Mouse (Mus musculus): ENCODE data around the gene C1ra.
A peak's percentile ranks its signal among the peaks of the same experiment; 100 is the strongest.
"Not testable (repeated sequence)": the region's sequence is repeated elsewhere in the genome, so short reads cannot be mapped to it uniquely, and the experiment has no call there.

The C1ra gene

DNA sequence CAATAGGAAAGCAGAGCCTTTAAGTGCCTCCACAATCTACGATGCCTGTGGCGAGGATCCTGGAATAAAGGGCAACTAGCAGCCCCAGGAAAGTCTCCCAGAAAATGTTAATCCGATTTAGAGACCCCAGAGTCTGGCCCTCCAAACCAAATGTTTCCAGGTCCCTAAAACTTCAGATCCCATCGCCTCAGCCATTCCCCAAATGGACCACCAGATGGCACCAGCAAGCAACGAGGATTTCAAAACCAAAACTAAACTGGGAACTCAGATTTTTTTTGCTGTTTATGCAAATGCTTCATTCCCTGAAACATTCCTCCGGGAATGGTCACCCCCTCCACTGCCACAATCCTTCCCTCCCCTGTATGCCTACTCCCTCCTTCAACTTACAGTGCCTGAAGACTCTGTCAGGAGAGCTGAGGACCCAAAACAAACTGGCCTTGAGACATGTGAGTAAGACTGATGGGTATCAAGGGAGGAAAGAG, at the start of gene C1ra:
C1ra (plus strand) TSS at position 51 of the 482 bp plus-strand sequence.
- peak; percentile 74 for DNase-seq

DNA sequence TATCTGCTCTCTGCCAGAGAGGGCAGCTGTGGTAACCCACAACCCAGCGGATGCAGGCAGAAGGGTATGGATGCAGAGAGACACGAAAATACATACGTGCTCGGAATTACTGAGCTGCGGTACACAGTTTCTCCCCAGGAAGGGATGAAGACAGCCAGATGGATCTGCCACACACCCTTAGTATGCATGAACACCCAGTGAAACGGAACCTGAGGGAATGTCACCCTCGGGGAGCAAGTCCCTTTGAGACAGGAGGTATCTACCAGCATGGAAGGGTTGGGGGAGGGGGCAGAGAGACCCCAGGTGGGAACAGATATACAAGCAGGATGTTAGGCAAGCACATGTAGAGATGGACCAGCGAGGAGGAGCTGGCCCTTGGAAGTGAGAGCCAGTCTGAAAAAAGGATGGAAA, 48.3 kb upstream of the C1ra start:
- DNase-seq, result no peak

DNA sequence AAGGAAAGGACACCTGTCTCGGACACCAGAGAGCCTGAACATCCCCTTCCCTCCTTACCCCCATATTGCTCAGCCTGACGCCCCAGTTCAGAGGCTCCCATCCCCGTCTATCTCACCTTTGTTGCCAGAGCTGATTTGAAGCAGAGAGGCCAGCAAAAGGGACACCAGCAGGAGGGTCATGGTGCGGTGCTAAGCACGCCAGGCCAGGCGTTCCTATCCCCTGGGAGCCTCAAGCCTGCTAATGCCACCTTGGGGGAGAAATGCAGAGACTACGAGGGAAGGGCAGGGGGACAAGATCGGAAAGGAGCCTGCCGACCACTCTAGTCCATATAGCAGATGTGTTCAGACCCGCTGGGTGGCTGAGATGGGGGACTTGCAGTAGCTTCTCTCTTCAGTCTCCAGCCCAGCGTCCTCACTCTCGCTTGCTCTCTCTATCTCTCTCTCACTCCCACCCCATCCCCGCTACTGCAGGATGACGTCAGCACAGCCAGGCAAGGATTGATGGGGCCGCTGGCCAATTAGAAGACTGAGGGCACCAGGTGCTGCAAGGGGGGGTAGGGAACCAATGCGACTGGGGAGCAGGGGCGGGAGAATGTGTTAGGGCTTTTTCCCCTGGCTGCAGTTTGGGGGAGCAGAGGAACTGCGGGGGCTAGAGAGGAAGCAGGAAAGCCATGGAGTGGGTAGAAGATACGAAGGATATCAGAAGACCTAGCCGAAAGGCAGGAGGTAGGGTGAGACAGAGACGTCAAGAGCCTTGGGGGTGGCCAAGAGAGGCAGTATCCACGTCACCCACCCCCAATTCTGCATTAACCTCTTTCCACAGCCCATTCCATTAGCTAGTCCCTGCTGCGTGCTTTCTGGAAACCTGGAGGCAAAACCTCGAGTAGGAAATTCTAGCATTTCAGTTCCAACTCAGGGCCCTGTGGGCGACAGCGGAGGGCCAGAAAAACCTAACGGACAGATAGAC, 47.6 kb upstream of the C1ra start, which contains the start of gene Clstn3:
Clstn3 (minus strand) TSS at position 490 of the 967 bp plus-strand sequence.
- peak; percentile 91 for DNase-seq

DNA sequence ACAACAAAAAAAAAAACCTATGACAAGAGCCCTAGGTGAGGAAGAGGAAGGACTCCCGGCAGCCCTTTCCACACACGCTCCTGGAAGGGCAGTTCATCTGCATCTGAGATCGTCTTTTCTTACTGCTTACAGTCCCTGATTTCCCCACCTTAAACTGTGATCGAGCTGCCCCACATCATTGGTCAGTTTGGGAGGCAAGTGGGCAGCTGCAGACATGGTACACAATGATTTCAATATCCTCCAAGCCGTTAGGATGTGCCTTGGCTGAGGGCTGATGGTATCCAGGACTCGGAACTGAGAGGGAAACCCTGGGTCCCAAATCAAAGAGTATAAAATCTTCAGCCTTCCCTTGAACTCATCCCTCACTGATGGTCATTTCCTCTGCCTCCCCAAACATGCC, 46.9 kb upstream of the C1ra start:
- no peak for DNase-seq

DNA sequence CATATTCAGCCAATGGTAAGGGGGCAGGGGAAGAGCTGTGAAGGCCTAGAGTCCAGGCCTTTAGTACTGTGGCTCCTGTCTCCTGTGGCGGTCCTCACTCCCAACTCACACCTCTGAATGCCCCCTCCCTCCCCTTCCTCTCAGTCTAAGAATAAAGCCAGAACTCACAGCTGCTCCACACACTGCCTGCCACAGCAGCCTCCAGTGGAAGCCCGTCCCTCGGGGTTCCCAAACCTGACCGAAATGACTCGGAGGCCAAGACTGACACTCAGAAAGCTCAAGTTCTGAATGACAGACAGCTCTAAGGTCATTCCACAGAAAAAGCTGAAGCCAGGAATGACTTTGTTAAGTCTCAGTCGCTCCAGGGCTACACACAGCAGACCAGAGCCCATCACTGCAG, 46.5 kb upstream of the C1ra start:
- DNase-seq, result no peak

DNA sequence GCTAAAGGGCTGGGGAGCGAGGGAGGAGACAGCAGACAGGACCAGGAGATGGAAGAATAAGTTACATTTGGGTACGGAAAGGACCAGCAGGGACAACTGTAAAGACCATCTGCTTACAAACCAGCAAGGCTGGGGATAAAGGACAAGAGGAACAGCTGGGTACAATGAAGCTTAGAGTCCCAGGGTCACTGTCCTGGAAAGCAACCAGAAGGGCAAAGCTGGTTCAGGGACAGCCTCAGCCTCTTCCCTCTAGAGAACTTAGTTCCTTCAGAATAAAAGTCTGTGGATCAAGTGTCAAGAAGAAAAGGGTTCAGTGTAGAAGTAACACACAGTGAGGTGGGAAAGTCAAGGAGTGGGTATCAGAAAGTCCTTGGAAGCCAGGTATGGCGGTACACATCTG, 41.1 kb upstream of the C1ra start:
- DNase-seq, result no peak

DNA sequence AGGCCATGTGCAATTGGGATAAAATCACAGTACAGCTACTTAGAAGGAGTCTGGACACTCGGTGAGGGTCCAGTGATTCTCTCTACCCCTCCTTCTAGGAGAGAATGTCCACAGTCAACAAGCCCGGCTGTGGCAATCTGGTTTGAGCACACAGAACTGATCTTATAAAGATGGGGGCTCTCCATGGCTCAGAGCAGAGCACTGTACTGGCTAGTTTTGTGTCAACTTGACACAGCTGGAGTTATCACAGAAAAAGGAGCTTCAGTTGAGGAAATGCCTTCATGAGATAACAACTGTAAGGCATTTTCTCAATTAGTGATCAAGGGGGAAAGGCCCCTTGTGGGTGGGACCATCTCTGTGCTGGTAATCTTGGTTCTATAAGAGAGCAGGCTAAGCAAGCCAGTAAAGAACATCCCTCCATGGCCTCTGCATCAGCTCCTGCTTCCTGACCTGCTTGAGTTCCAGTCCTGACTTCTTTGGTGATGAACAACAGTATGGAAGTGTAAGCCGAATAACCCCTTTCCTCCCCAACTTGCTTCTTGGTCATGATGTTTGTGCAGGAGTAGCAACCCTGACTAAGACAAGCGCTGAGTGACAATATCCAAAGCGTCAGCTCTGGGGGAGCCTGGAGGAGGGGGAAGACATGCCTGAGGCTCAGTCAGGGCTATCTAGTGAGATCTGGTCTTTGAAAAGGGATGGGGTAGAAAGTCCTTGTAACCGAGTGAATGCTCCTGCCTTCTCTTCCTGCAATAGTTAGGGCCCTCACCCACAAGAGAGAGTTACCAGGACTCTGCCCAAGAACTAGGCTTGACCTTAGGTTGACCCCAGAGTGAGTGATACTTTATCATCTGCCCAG, 40.2 kb upstream of the C1ra start:
- not testable (repeated sequence) for DNase-seq

DNA sequence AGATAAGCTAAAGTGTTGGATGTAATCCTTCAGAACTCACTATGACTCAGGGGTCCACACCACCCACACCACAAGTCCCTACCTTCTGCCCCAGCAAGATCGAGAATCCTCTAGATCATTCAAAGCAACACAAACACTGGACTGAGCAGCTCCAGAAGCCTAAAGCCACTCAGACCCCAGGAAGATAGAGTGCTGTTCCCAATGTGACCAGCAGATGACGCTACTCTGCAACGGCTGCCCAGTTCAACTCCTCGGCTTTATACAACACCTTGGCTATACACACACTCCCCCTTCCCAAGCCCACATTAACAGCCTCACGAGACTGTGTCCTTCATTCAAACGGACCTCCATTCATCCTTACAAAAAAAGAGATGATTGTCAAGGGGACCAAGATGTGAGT, 39.4 kb upstream of the C1ra start:
- DNase-seq, result no peak

DNA sequence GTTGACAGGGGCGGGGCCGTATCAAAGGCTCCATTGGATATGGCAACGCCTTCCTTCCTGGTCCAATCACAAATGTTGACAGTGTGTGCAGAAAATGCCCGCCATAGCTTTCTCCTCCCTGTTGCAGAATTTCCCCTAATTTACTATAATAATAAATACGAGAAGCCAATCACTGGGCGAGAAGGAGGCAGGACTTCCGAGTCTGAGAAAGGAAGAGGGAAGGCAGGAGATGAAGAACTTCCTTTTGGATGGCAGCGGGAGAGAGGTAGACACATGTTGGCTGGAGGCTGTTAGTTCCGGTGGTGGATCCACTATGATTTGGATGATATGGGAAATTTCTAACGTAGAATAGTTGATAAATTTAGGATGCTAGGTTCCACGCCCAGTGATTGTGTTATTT, 37.6 kb upstream of the C1ra start:
- no peak for DNase-seq

DNA sequence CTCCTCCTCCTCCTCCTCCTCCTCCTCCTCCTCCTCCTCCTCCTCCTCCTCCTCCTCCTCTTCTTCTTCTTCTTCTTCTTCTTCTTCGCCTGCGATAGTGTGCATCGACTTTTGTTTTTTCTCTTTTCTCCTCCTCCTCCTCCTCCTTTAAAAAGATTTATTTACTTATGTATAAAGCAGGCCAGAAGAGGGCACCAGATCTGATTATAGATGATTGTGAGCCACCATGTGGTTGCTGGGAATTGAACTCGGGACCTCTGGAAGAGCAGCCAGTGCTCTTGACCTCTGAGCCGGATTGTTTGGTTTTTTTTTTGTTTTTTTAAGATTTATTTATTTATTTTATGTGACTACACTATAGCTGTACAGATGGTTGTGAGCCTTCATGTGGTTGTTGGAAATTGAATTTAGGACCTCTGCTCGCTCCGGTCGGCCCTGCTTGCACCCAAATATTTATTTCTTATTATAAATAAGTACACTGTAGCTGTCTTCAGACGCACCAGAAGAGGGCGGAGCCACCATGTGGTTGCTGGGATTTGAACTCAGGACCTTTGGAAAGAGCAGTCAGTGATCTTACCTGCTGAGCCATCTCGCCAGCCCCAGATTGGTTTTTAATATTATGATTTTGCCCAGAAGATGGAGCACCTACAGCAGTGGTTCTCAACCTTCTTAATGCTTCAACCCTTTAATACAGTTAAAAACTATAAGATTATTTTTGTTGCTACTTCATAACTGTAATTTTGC, 36.7 kb upstream of the C1ra start:
- DNase-seq, result not testable (repeated sequence)

DNA sequence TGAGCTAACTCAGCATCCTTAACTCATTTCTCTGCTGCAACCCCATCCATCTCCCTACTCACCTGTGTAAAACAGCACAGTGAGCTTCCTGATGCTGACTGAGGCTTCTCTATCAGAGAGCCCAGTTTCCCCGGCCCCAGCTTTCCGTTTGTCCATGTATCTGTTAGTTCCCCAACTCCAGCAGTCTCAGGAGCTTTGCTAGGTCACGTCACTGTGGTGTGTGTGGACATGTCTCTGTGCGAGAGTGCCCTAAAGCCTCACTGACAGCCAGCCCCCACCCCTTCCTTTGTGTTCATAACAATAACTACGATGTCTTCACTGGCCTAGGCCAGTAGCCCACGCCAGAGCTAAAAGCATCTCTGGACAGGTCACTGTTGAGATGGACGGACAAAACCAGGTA, 36.0 kb upstream of the C1ra start:
- no peak for DNase-seq

DNA sequence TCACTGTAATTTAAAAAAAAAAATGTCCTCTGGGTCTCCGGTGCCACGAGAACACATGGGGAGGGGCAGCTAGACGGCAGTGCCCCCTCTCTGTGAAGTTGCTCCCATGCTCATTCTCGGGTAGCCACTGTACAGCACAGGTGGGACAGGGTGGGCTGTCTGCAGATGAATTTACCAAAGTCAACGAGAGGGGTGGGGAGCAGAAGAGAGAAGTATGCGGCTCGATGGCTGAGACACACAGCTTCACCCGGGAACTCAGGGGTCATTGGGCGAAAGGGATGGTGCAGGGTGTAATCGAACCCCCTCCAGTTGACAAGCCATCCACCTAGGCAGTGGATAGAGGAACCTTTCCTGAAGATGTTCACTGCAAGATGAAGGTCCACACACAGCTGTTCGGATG, 35.4 kb upstream of the C1ra start:
- no peak for DNase-seq

DNA sequence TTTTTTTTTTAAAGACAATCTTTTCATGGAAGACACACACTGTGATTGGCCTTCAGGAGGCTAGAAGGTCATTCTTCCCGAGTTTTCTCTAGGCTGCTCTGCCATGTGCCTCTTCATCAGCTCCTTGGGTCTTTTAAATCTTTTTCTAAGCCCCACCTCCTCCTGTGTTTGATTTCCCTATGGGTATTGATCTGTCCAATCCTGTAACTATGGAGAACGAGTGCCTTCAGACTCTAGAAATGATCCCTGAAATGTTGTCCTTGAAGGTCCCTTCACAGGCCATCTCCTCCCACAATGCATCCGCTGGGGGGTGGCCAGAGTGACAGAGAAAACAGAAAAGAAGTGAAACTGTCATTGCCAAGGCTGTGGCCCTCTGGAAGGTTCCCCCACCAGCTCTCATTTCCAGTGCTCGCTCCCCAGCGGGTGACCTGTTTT, 35.0 kb upstream of the C1ra start:
- DNase-seq, result no peak

DNA sequence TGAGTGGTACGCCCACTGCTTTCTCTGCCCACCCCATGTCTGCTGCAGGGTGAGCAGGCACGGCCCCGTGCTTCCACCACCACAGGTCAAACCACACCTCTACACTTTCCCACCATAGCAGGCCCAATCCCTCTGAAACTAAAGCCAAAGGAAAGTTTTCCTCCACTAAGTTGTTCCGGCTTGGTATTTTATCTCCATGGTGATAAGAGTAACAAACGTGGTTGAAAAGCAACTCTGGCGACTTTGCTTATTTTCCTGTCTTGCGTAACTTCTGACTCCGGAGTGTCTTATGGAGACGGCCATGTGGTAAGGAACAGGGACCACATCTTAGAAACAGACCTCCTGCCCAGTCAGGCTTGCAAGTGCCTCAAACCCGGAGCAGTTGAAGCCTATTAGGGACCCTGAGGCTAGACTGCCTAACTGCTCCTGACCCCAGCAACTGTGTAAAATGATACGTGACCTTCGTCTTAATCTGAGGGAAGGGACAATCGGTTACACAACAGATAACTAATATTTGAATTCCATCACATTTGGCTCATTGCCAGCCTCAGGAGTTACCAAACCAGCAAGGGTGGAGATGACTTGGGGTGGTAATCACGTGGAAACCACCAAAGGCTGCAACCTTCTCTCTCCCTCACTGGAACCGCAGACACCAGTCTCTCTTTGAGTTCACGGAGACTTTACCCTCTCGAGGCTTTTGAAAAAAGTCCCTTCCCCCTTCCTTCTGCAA, 34.1 kb upstream of the C1ra start:
- no peak for DNase-seq

DNA sequence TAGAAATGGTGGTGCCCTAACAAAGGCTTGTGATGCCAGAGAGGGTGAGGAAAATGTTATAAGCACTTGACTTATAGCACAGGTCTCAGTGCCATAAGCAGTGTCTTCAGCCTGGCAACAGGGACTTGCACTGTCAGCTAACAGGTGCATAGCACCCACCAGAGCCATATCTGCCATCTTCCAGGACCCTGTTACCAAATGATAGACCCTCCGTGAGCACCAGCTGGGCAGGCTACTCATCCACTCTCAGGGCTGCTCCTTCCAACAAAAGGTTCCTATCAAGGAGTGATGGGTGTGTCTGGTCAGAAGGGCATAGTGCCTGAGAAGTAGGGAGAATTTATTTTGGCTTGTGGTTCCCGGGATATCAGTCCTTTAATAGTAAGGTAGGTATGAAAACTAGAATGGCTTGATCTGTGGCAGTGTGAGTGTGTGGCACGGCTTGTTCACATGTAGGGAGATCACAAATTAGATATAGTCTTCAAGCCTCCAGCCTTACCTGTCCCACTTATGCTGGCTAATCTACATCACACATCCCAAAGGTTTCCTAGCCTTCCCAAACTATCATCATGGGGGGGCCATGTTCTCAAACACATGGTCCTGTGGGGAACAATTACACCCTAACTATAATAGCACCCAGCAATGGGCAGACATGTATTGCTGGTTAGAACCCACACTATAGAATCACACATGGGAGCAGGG, 33.2 kb upstream of the C1ra start:
- no peak for DNase-seq

DNA sequence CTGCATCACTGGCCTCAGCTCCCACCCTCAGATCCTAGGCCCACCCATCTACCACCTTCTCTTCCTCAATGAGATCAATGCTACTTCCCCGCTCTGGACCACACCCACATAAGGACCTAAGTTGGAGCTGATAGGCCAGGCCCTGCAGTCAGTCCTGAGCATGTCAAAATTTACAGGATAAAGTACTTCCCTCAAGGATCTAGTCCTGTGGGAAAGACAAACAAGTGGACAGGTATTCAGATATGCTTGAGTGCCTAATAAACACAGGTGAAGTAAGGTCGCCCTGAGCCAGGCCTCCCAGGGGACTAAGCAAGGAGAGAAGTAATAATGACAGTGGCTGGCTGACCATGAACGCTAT, 32.7 kb upstream of the C1ra start:
- DNase-seq, result no peak

DNA sequence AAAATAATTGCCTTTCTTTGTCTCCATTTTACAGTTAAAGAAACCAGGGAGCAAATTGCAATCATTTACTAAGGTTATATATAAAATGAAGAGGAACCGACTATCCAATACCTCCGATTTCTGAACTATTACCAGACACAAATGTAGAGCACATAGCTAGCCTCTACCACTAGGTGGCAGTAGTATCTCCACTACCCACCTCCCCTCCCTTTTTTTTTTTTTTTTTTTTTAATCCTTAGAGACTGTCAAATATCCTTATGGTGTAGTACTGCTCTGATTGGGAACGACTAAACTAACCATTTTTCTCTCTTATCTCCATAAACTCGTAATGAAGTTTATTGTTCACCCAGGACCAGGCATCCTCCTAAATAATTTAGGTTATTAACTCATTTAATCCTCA, 31.9 kb upstream of the C1ra start:
- DNase-seq, result peak; percentile 66

DNA sequence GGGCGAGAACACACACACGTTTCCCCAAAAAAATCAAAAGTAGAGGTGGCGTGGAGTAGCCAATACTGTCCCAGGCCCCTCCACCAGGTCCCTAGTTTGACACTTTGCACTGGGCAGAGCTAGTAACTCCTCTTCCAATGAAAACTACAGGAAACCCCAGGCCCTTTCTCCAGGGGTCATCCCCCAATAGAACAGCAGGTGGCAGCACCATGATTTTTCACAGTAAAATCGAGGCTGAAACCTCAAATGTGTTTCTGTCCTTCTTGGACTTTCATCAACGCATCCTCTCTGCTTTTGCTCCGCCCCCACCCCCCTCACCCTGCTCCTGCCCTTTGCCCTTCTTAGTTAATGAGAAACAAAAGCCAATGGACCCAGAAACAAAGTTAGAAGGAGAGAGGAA, 30.6 kb upstream of the C1ra start:
- peak; percentile 72 for DNase-seq

DNA sequence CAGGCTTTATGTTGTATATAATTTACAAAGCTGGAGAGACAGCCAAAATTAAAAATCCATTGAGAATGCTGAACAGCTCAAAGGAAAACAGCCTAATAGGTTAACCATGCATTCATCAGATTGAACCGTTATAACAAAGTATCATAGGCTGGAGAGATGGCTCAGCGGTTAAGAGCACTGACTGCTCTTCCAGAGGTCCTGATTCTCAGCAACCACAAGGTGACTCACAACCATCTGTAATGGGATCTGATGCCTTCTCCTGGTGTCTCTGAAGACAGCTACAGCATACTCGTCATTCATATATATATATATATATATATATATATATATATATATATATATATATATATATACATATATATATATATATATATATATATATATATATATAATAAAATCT, 28.4 kb upstream of the C1ra start:
- DNase-seq, result not testable (repeated sequence)

DNA sequence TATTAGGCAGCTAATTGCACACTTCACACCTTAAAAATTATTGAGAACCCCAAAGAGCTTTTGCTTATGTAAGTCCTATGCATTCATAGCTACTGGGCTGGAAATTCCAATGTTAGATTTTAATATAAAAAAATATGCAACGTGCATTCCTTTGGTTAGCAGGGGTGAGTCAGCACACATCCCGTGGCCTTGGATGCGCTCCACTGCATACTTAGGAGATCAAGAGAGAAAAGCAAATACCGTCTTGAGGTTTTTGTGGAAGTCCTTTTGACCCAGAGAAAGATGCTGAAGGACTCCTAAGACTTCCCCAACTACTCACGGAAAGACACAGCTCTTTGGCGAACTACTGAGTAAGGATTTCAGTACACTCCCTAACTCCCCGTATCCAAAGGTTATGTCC, 27.4 kb upstream of the C1ra start:
- no peak for DNase-seq

DNA sequence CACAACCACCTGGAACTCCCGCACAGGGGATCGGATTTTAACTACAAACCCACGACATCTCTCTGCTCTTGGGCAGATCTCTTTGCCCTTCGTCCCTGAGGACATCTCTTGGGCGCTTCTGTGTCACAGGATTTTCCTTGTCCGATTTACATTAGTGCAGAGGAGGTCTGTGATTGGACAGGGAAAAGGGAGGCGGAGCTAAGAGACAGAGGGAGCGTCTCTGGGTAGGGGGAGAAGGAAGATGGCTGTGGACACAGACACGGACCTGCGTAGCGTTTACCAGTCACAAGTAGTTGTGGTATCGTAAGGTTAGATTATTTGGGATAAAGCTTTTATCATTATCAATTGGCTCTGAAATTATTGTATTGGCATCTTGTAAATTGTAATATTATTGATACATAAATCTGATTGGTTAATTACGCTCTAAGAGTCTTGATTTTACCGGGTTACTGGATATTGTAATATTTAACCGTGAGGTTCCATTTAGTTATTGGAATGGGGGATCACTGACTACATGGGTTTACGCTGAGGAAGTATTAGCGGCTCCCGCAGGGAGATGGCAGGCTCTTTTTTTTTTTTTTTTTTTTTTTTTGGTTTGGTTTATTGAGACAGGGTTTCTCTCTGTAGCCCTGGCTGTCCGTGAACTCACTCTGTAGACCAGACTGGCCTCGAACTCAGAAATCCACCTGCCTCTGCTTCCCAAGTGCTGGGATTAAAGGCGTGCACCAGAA, 26.6 kb upstream of the C1ra start:
- peak; percentile 65 for DNase-seq

Measured in embryo, embryonic 11 days (tissue).